Mouse (Mus musculus): ENCODE measurements at regions not wholly inside any gene's neighbourhood (a gene's known extent, or its start where the extent isn't known, plus 50 kb on each side); places are given as distances from the start of the nearest gene placed in this dataset.

DNA sequence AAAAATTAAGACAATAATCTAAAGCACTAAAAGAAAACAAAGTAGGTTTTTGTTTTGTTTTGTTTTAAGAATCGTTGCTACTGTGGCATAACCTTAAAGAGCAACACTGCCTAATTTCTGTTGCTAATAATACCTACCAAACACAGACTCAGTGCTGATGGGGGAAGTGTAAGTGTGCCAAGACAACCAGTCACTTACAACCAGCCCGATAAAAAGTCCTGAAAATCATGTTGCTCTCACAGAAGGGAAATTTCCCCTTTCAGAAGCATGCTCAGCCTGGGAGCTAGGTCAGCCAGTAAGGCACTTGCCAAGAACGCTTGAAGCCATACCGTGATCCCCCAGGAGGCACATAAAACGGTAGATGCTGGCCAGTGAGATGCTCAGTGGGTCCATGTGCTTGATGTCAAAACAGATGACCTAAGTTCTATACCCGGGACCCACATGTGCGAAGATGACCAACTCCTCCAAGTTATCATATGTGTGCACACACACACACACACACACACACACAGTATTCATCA is 324.4 kb upstream of the Noct start:
- Histone ChIP-seq H3K4me1 (peaks cover 14% of the 10 kb centered on the region), H3K9me3 (replicated peaks) (no peaks in the 10 kb centered on the region), H3K27ac (replicated peaks) (no peak overlapping the region), H3K4me3 (no peak overlapping the region), H3K27me3 (ENCODE audit: low read depth, poor library complexity, severe bottlenecking) (peaks cover 17% of the 10 kb centered on the region; the same call in 1 of the 2 replicates), H3K36me3 (no peaks in the 10 kb centered on the region)
- WGBS, result 92% methylated on average over 7 of the region's 7 CpGs
- DNase-seq (ENCODE audit: low spot score), result no peak

GRCm38 (mm10) chr3:50900566-50900965 is 323.7 kb upstream of the Noct start:
- Histone ChIP-seq H3K9me3 (replicated peaks) (no peaks in the 10 kb centered on the region), H3K36me3 (no peaks in the 10 kb centered on the region), H3K4me1 (peaks cover 21% of the 10 kb centered on the region), H3K4me3 (no peak overlapping the region), H3K27ac (replicated peaks) (no peak overlapping the region), H3K27me3 (ENCODE audit: low read depth, poor library complexity, severe bottlenecking) (peaks cover 17% of the 10 kb centered on the region; the same call in 1 of the 2 replicates)
- DNase-seq (ENCODE audit: low spot score), result no peak
- 93% methylated on average over 9 of the region's 9 CpGs for WGBS

GRCm38 (mm10) chr3:50901321-50901720 is 322.9 kb upstream of the Noct start:
- H3K36me3 ChIP-seq, result no peaks in the 10 kb centered on the region
- no peak for DNase-seq (ENCODE audit: low spot score)
- no peaks in the 10 kb centered on the region for H3K9me3 ChIP-seq (replicated peaks)
- H3K27ac ChIP-seq (replicated peaks), result no peak overlapping the region
- H3K4me1 ChIP-seq, result peaks cover 27% of the 10 kb centered on the region
- peaks cover 17% of the 10 kb centered on the region; the same call in 1 of the 2 replicates for H3K27me3 ChIP-seq (ENCODE audit: low read depth, poor library complexity, severe bottlenecking)
- H3K4me3 ChIP-seq, result no peak overlapping the region
- WGBS, result 95% methylated on average over 10 of the region's 10 CpGs

- H3K36me3 ChIP-seq, result no peaks in the 10 kb centered on the region
- H3K27me3 ChIP-seq (ENCODE audit: low read depth, poor library complexity, severe bottlenecking), result peaks cover 32% of the 10 kb centered on the region
- WGBS, result 69% methylated on average over 7 of the region's 7 CpGs
- 0 out of 2 replicates have a peak overlapping the region, but pooled peaks have one; percentile 24 for H3K27ac ChIP-seq (replicated peaks)
- DNase-seq (ENCODE audit: low spot score), result no peak
- no peaks in the 10 kb centered on the region for H3K9me3 ChIP-seq (replicated peaks)
- no peak overlapping the region for H3K4me3 ChIP-seq
- peaks cover 24% of the 10 kb centered on the region for H3K4me1 ChIP-seq
Measured at GRCm38 (mm10) chr3:50902933-50903332, 321.3 kb upstream of the Noct start.

DNA sequence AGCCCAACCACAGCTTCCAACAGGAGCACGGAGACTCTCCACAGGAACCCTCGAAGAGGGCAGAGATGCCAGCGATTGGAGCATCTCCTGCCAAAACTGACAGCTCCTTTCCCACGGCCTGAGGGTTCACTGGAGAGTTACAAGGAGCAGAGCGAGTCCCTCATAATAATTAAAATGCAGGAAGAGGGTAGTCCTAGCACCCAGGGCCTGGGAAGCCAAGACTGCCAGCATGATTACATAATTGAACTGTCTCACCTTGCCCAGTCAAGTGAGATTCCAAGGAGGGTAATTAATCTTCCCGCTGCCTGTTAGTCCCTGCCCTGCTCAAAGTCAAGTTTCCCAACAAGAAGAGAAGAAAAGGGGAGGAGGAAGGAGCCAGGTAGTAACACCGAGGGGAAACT is 319.5 kb upstream of the Noct start:
- 17% methylated on average over 7 of the region's 7 CpGs for WGBS
- Histone ChIP-seq H3K4me1 (peaks cover 23% of the 10 kb centered on the region), H3K27me3 (ENCODE audit: low read depth, poor library complexity, severe bottlenecking) (peaks cover 33% of the 10 kb centered on the region), H3K9me3 (replicated peaks) (no peaks in the 10 kb centered on the region), H3K36me3 (no peaks in the 10 kb centered on the region), H3K4me3 (no peak overlapping the region), H3K27ac (replicated peaks) (peak overlapping the region; percentile 67)
- DNase-seq (ENCODE audit: low spot score), result no peak

DNA sequence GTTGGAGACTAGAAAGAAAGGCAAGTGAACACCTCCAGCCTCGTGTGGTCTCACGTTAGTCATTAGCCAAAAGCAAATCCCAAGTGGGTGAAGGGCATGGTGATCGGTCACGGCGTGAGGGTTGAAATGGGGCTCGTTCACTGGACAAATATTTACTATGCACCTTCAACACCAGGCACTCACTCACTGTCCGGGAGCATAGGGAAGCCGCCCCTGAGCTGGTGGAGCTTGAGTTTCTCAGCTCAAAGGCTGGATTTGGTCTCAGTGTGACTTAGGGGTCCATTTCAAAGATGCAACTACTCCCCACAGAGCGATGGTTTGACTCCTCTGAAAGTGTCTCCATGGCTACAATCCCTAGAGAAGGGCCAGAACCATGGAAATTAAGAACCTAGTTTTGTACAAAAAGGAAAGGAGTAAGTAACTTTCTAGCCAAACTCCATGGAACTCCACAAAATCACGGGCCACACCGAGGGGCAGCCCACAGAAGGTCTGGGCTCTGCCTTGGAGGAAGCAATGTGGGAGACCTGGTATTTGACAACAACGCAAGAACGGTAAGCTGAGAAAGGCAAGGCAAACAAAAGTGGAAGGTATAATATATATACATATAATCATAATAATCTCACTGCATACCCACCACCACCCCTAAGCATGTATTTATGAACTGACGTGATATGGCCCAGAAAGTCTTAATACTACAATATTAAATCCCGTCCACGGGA is 318.8 kb upstream of the Noct start:
- Histone ChIP-seq H3K4me1 (peaks cover 23% of the 10 kb centered on the region), H3K4me3 (peak overlapping the region; percentile 45), H3K36me3 (no peaks in the 10 kb centered on the region), H3K27me3 (ENCODE audit: low read depth, poor library complexity, severe bottlenecking) (peaks cover 33% of the 10 kb centered on the region), H3K9me3 (replicated peaks) (no peaks in the 10 kb centered on the region), H3K27ac (replicated peaks) (peak overlapping the region; percentile 71)
- DNase-seq (ENCODE audit: low spot score), result peak; percentile 31
- 12% methylated on average over 16 of the region's 16 CpGs for WGBS

DNA sequence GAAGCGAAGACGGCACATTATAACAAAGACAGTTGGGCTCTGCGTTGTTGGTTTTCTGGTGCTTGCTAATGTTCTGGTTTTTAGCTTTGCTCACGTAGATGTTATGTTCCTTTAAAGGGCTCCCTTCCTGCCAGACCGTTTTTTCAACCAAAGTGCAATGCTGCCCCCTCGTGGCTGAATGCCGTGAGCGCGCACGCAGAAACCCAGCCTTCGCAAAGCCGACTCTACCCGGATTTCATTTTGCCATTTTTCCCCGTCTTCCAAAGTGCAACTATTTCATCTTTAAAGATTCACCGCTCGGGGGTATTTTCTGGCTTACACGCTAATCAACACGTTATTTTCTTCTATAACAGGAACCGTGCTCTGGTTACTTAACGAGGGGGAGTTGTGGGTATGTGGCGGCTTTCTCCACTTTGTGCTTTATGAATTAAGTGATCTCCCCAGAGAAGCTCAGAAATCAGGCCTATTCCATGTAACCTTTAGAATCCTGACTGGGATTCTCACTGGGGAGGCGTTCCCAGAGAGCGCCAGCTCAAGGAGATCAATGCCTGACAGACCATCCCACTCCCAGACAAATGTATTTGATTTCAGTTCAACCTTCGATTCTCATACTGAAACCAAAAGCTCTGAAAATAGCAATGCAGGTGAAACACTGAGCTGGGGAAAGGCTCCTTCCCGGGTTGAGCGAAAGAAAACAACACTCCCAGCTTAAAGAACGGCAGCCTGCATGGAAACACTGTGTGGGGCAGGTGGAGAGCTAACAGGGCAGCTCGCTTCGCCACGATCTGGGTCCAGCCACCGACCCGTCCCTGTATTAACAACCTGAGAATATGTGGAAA is 318.0 kb upstream of the Noct start:
- Histone ChIP-seq H3K4me1 (peaks cover 23% of the 10 kb centered on the region), H3K36me3 (no peaks in the 10 kb centered on the region), H3K9me3 (replicated peaks) (no peaks in the 10 kb centered on the region), H3K4me3 (peak overlapping the region; percentile 45), H3K27ac (replicated peaks) (peak overlapping the region; percentile 72), H3K27me3 (ENCODE audit: low read depth, poor library complexity, severe bottlenecking) (peaks cover 33% of the 10 kb centered on the region)
- WGBS, result 10% methylated on average over 32 of the region's 32 CpGs
- DNase-seq (ENCODE audit: low spot score), result peak; percentile 91

GRCm38 (mm10) chr3:50912980-50913518 is 311.2 kb upstream of the Noct start:
- H3K36me3 ChIP-seq, result no peaks in the 10 kb centered on the region
- no peak overlapping the region for H3K4me3 ChIP-seq
- H3K27ac ChIP-seq (replicated peaks), result peak overlapping the region; percentile 59
- H3K4me1 ChIP-seq, result peaks cover 27% of the 10 kb centered on the region
- H3K9me3 ChIP-seq (replicated peaks), result no peaks in the 10 kb centered on the region
- WGBS, result 70% methylated on average over 5 of the region's 5 CpGs
- no peaks in the 10 kb centered on the region for H3K27me3 ChIP-seq (ENCODE audit: low read depth, poor library complexity, severe bottlenecking)
- DNase-seq (ENCODE audit: low spot score), result no peak

DNA sequence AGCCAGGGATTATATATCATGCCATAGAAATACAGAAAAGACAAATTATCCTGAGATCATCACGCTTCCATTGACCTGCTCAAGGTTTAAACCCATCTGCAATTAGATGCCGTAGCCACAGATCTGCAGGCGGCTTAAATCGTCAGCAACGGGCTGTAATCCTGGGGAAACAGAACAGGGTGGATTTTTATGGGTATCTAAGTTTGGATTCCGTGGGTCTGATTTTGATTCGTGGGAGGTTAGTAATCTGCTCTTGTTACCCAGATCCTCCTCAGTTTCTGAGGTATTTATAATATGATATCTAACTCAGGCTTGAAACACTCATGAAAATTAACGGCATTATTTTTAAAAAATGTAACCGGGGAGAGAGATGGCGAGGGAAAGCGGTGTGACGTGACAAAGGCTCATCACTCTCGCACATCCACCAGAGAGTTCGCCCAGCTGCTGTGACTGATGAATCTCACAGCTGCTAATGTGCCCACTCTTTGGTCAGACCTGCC is 309.3 kb upstream of the Noct start:
- Histone ChIP-seq H3K9me3 (replicated peaks) (no peaks in the 10 kb centered on the region), H3K27ac (replicated peaks) (no peak overlapping the region), H3K4me3 (no peak overlapping the region), H3K4me1 (peaks cover 27% of the 10 kb centered on the region), H3K36me3 (no peaks in the 10 kb centered on the region), H3K27me3 (ENCODE audit: low read depth, poor library complexity, severe bottlenecking) (no peaks in the 10 kb centered on the region)
- WGBS, result 89% methylated on average over 14 of the region's 14 CpGs
- DNase-seq (ENCODE audit: low spot score), result no peak

GRCm38 (mm10) chr3:50916305-50916854 is 307.9 kb upstream of the Noct start:
- H3K36me3 ChIP-seq, result no peaks in the 10 kb centered on the region
- no peak overlapping the region for H3K4me3 ChIP-seq
- no peak for DNase-seq (ENCODE audit: low spot score)
- peaks cover 25% of the 10 kb centered on the region for H3K4me1 ChIP-seq
- no peaks in the 10 kb centered on the region for H3K9me3 ChIP-seq (replicated peaks)
- 82% methylated on average over 5 of the region's 5 CpGs for WGBS
- H3K27ac ChIP-seq (replicated peaks), result no peak overlapping the region
- no peaks in the 10 kb centered on the region for H3K27me3 ChIP-seq (ENCODE audit: low read depth, poor library complexity, severe bottlenecking)

GRCm38 (mm10) chr3:50922347-50922746 is 301.9 kb upstream of the Noct start:
- no peak overlapping the region for H3K4me3 ChIP-seq

DNA sequence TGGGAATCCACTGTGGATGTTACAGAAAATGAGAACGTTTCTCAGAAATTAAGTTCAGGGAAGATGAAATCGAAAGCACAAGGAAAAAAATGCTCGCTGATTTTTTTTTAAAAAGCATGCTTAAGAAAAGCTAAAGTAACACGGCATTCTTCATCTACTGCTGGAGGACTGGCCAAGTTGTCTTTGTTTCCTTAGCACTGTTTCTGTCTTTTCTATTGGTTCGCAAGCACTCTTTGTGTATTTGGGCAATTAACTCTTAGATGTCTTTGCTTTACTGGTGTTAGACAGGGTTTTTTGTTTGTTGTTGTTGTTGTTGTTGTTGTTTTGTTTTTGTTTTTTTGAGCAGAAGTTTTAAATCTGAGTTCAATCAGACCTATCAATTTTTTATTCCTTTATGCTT is 301.4 kb upstream of the Noct start:
- Histone ChIP-seq H3K36me3 (no peaks in the 10 kb centered on the region), H3K27ac (replicated peaks) (no peak overlapping the region), H3K4me1 (peaks cover 5% of the 10 kb centered on the region; the same call in 1 of the 2 replicates), H3K4me3 (no peak overlapping the region), H3K9me3 (replicated peaks) (no peaks in the 10 kb centered on the region), H3K27me3 (ENCODE audit: low read depth, poor library complexity, severe bottlenecking) (no peaks in the 10 kb centered on the region)
- WGBS, result 86% methylated on average over 5 of the region's 5 CpGs
- DNase-seq (ENCODE audit: low spot score), result no peak

More at GRCm38 (mm10) chr3:50922347-50922746, 301.9 kb upstream of the Noct start:
- WGBS, result 97% methylated on average over 10 of the region's 10 CpGs
- Histone ChIP-seq H3K9me3 (replicated peaks) (no peaks in the 10 kb centered on the region), H3K27ac (replicated peaks) (no peak overlapping the region), H3K36me3 (no peaks in the 10 kb centered on the region), H3K27me3 (ENCODE audit: low read depth, poor library complexity, severe bottlenecking) (no peaks in the 10 kb centered on the region), H3K4me1 (peaks cover 5% of the 10 kb centered on the region; the same call in 1 of the 2 replicates)
- DNase-seq (ENCODE audit: low spot score), result no peak
